Mouse (Mus musculus): Measurements from ENCODE around the gene Gm35134. TPM values are rescaled to one million over a fixed set of nuclear protein-coding genes. Genes with fewer than 3 reads are reported as not detected.
"Not testable (repeated sequence)": the region's sequence is repeated elsewhere in the genome, so short reads cannot be mapped to it uniquely, and the experiment has no call there.

Gene Gm35134
- not detected in 2 replicates for polyA plus RNA-seq (2012; ENCODE audit: insufficient read depth, insufficient read length, low replicate concordance, missing spikeins)

GRCm38 (mm10) chrY:19112707-19113106, at the start of gene Gm35134:
Gm35134 (plus strand) TSS chrY:19113007.
- not testable (repeated sequence) for H3K27ac ChIP-seq (ENCODE audit: insufficient read depth, low read depth, low read length); H3K4me3 ChIP-seq (ENCODE audit: insufficient read depth, low read depth, low read length); H3K4me1 ChIP-seq (ENCODE audit: control insufficient read depth, insufficient read depth, low read length)
- no CpG with 5 or more reads among the region's 7 CpGs for WGBS

Measured in olfactory bulb, adult 2 months (tissue).